Mouse (Mus musculus): Measurements from ENCODE around the gene Gm44965. TPM values are rescaled to one million over a fixed set of nuclear protein-coding genes. Genes with fewer than 3 reads are reported as not detected.

Gene Gm44965
- polyA plus RNA-seq, 2 experiments = not detected

- Histone ChIP-seq H3K9ac (replicated peaks) (peak overlapping the region; percentile 66), H3K36me3 (replicated peaks; ENCODE audit: control insufficient read depth, insufficient read depth, low read depth) (no peaks in the 10 kb centered on the region; the same call in 1 of the 2 replicates), H3K9me3 (ENCODE audit: control insufficient read depth, low read length) (no peaks in the 10 kb centered on the region), H3K4me3 (ENCODE audit: insufficient read depth in 1 of 2, low read depth in 2 of 2, low read length in 2 of 2) (peak overlapping the region; percentile 68 to 75), H3K4me1 (replicated peaks; ENCODE audit: control insufficient read depth in 2 of 2, insufficient read depth in 2 of 2, low read length in 1 of 2) (peaks cover 5 to 8% of the 10 kb centered on the region in 2 experiments), H3K27me3 (ENCODE audit: control insufficient read depth, insufficient read depth, low read length) (no peaks in the 10 kb centered on the region), H3K27ac (peak overlapping the region; percentile 42), H3K4me2 (ENCODE audit: low read depth) (peak overlapping the region; percentile 96)
- TF ChIP-seq EP300 (IDR thresholded peaks at IDR 0.05; ENCODE audit: low read depth) (no peak), CTCF (IDR thresholded peaks at IDR 0.05; ENCODE audit: low read depth) (no peak)
- WGBS (ENCODE audit: insufficient replicate concordance) = 2% methylated on average over 28 of the region's 28 CpGs
- DNase-seq (ENCODE audit: low read depth in 3 of 3, low spot score in 3 of 3) (no peak), ATAC-seq (ENCODE audit: insufficient read depth) (peak; percentile 68)
These were observed 8.5 kb downstream of the Gm44965 start for GRCm38 (mm10) chr6:48602080-48602741.

GRCm38 (mm10) chr6:48608124-48608523 lies 14.4 kb downstream of the Gm44965 start:
- TF ChIP-seq CTCF (IDR thresholded peaks at IDR 0.05; ENCODE audit: low read depth) (no peak), EP300 (IDR thresholded peaks at IDR 0.05; ENCODE audit: low read depth) (no peak)
- Histone ChIP-seq H3K36me3 (replicated peaks; ENCODE audit: control insufficient read depth, insufficient read depth, low read depth) (no peaks in the 10 kb centered on the region), H3K4me3 (ENCODE audit: insufficient read depth in 1 of 2, low read depth in 2 of 2, low read length in 2 of 2) (no peak overlapping the region), H3K27me3 (ENCODE audit: control insufficient read depth, insufficient read depth, low read length) (no peaks in the 10 kb centered on the region), H3K4me1 (replicated peaks; ENCODE audit: control insufficient read depth in 2 of 2, insufficient read depth in 2 of 2, low read length in 1 of 2) (no peaks in the 10 kb centered on the region), H3K4me2 (ENCODE audit: low read depth) (no peak overlapping the region), H3K9me3 (ENCODE audit: control insufficient read depth, low read length) (no peaks in the 10 kb centered on the region), H3K9ac (replicated peaks) (no peak overlapping the region), H3K27ac (no peak overlapping the region)
- no peak for ATAC-seq (ENCODE audit: insufficient read depth)
- WGBS (ENCODE audit: insufficient replicate concordance) = 71% methylated on average over 2 of the region's 2 CpGs
- DNase-seq (ENCODE audit: low read depth in 3 of 3, low spot score in 3 of 3) = no peak

- H3K4me1 ChIP-seq (replicated peaks; ENCODE audit: control insufficient read depth in 2 of 2, insufficient read depth in 2 of 2, low read length in 1 of 2) = no peaks in the 10 kb centered on the region
- no peaks in the 10 kb centered on the region for H3K36me3 ChIP-seq (replicated peaks; ENCODE audit: control insufficient read depth, insufficient read depth, low read depth)
- no peak overlapping the region for H3K27ac ChIP-seq
- ATAC-seq (ENCODE audit: insufficient read depth) = peak; percentile 62; the same call in 1 of the 2 replicates
- WGBS (ENCODE audit: insufficient replicate concordance) = 36% methylated on average over 7 of the region's 7 CpGs
- no peak for DNase-seq (ENCODE audit: low read depth in 3 of 3, low spot score in 3 of 3)
- H3K9ac ChIP-seq (replicated peaks) = no peak overlapping the region
- no peaks in the 10 kb centered on the region for H3K27me3 ChIP-seq (ENCODE audit: control insufficient read depth, insufficient read depth, low read length)
- H3K4me3 ChIP-seq (ENCODE audit: insufficient read depth in 1 of 2, low read depth in 2 of 2, low read length in 2 of 2) = no peak overlapping the region
- no peak overlapping the region for H3K4me2 ChIP-seq (ENCODE audit: low read depth)
- H3K9me3 ChIP-seq (ENCODE audit: control insufficient read depth, low read length) = no peaks in the 10 kb centered on the region
- TF ChIP-seq CTCF (IDR thresholded peaks at IDR 0.05; ENCODE audit: low read depth) (no peak), EP300 (IDR thresholded peaks at IDR 0.05; ENCODE audit: low read depth) (no peak)
These were observed 15.8 kb downstream of the Gm44965 start for GRCm38 (mm10) chr6:48609512-48609911.

GRCm38 (mm10) chr6:48610657-48611056 lies 16.9 kb downstream of the Gm44965 start:
- H3K9ac ChIP-seq (replicated peaks) = no peak overlapping the region
- H3K4me2 ChIP-seq (ENCODE audit: low read depth) = no peak overlapping the region
- no peaks in the 10 kb centered on the region for H3K9me3 ChIP-seq (ENCODE audit: control insufficient read depth, low read length)
- H3K4me1 ChIP-seq (replicated peaks; ENCODE audit: control insufficient read depth in 2 of 2, insufficient read depth in 2 of 2, low read length in 1 of 2) = no peaks in the 10 kb centered on the region; a peak in 1 of 4 replicates
- TF ChIP-seq EP300 (IDR thresholded peaks at IDR 0.05; ENCODE audit: low read depth) (no peak), CTCF (IDR thresholded peaks at IDR 0.05; ENCODE audit: low read depth) (no peak)
- H3K4me3 ChIP-seq (ENCODE audit: insufficient read depth in 1 of 2, low read depth in 2 of 2, low read length in 2 of 2) = no peak overlapping the region
- 50% methylated on average over 3 of the region's 3 CpGs for WGBS (ENCODE audit: insufficient replicate concordance)
- no peak overlapping the region for H3K27ac ChIP-seq
- H3K36me3 ChIP-seq (replicated peaks; ENCODE audit: control insufficient read depth, insufficient read depth, low read depth) = no peaks in the 10 kb centered on the region
- no peaks in the 10 kb centered on the region for H3K27me3 ChIP-seq (ENCODE audit: control insufficient read depth, insufficient read depth, low read length)
- DNase-seq (ENCODE audit: low read depth in 3 of 3, low spot score in 3 of 3) (no peak), ATAC-seq (ENCODE audit: insufficient read depth) (no peak)

GRCm38 (mm10) chr6:48613464-48613863 lies 19.7 kb downstream of the Gm44965 start:
- DNase-seq (ENCODE audit: low read depth in 3 of 3, low spot score in 3 of 3) (no peak), ATAC-seq (ENCODE audit: insufficient read depth) (no peak)
- Histone ChIP-seq H3K9ac (replicated peaks) (no peak overlapping the region), H3K4me1 (replicated peaks; ENCODE audit: control insufficient read depth in 2 of 2, insufficient read depth in 2 of 2, low read length in 1 of 2) (no peaks in the 10 kb centered on the region; a peak in 1 of 4 replicates), H3K36me3 (replicated peaks; ENCODE audit: control insufficient read depth, insufficient read depth, low read depth) (no peaks in the 10 kb centered on the region), H3K27me3 (ENCODE audit: control insufficient read depth, insufficient read depth, low read length) (no peaks in the 10 kb centered on the region), H3K4me3 (ENCODE audit: insufficient read depth in 1 of 2, low read depth in 2 of 2, low read length in 2 of 2) (no peak overlapping the region), H3K4me2 (ENCODE audit: low read depth) (no peak overlapping the region), H3K9me3 (ENCODE audit: control insufficient read depth, low read length) (no peaks in the 10 kb centered on the region), H3K27ac (no peak overlapping the region)
- WGBS (ENCODE audit: insufficient replicate concordance) = 65% methylated on average over 4 of the region's 4 CpGs
- TF ChIP-seq CTCF (IDR thresholded peaks at IDR 0.05; ENCODE audit: low read depth) = no peak
- no peak for TF ChIP-seq EP300 (IDR thresholded peaks at IDR 0.05; ENCODE audit: low read depth)
